Mouse (Mus musculus) frontal cortex, postnatal 25 days (tissue): Measurements from ENCODE around the gene Gltpd2.

ENCODE experiments used
- DNase-seq, 2 experiments: peaks; one replicate each; pipeline ENCODE4 v3.0.0; 2022; ENCODE audit warnings: low spot score in 2 of 2

Gltpd2 gene

GRCm38 (mm10) chr11:70563470-70564275 is 44.7 kb downstream of the Gltpd2 start:
- DNase-seq: no peak

- DNase-seq: no peak
These were observed 45.4 kb downstream of the Gltpd2 start for GRCm38 (mm10) chr11:70564276-70564873.

- DNase-seq: no peak
These were observed 47.6 kb downstream of the Gltpd2 start for GRCm38 (mm10) chr11:70566586-70566985.
